Mouse (Mus musculus): ENCODE data around the gene Ccdc33. TPM values are rescaled to one million over a fixed set of nuclear protein-coding genes. Genes with fewer than 3 reads are reported as not detected.

Gene Ccdc33
- total and polyA plus RNA-seq, 2 experiments from 2014 or later, result 0.52 to 0.75 TPM

GRCm38 (mm10) chr9:57986293-57986692 is 132.3 kb downstream of the Ccdc33 start:
- WGBS, result 79% methylated on average over 7 of the region's 7 CpGs
- H3K27me3 ChIP-seq (ENCODE audit: insufficient read depth, low read length), result no peaks in the 10 kb centered on the region
- TF ChIP-seq CTCF (IDR thresholded peaks at IDR 0.05; ENCODE audit: low read depth), result no peak
- no peak for DNase-seq (ENCODE audit: low spot score)
- H3K9me3 ChIP-seq (ENCODE audit: low read length), result no peaks in the 10 kb centered on the region
- peaks cover 7% of the 10 kb centered on the region; the same call in 1 of the 2 replicates for H3K4me1 ChIP-seq (ENCODE audit: insufficient read depth, low read length)
- H3K9ac ChIP-seq (replicated peaks; ENCODE audit: low read length), result no peak overlapping the region
- H3K4me2 ChIP-seq (ENCODE audit: low read depth, low read length), result no peak overlapping the region
- ATAC-seq, result no peak
- H3K4me3 ChIP-seq (ENCODE audit: low read length), result no peak overlapping the region
- H3K27ac ChIP-seq, result no peak overlapping the region
- H3K36me3 ChIP-seq (ENCODE audit: insufficient read depth, low read length), result no peaks in the 10 kb centered on the region

GRCm38 (mm10) chr9:57985304-57985703 is 133.3 kb downstream of the Ccdc33 start:
- ATAC-seq (no peak), DNase-seq (ENCODE audit: low spot score) (no peak)
- WGBS, result 88% methylated on average over 8 of the region's 8 CpGs
- Histone ChIP-seq H3K9me3 (ENCODE audit: low read length) (no peaks in the 10 kb centered on the region), H3K4me3 (ENCODE audit: low read length) (no peak overlapping the region), H3K36me3 (ENCODE audit: insufficient read depth, low read length) (no peaks in the 10 kb centered on the region), H3K27ac (no peak overlapping the region), H3K27me3 (ENCODE audit: insufficient read depth, low read length) (no peaks in the 10 kb centered on the region), H3K4me1 (ENCODE audit: insufficient read depth, low read length) (peaks cover 7% of the 10 kb centered on the region; the same call in 1 of the 2 replicates), H3K4me2 (ENCODE audit: low read depth, low read length) (no peak overlapping the region), H3K9ac (replicated peaks; ENCODE audit: low read length) (no peak overlapping the region)
- no peak for TF ChIP-seq CTCF (IDR thresholded peaks at IDR 0.05; ENCODE audit: low read depth)

GRCm38 (mm10) chr9:57980570-57980969 is 138.1 kb downstream of the Ccdc33 start:
- ATAC-seq (no peak), DNase-seq (ENCODE audit: low spot score) (no peak)
- no peaks in the 10 kb centered on the region for H3K4me1 ChIP-seq (ENCODE audit: insufficient read depth, low read length)
- no peak overlapping the region for H3K4me3 ChIP-seq (ENCODE audit: low read length)
- no peaks in the 10 kb centered on the region for H3K27me3 ChIP-seq (ENCODE audit: insufficient read depth, low read length)
- no peak overlapping the region for H3K4me2 ChIP-seq (ENCODE audit: low read depth, low read length)
- H3K9me3 ChIP-seq (ENCODE audit: low read length), result no peaks in the 10 kb centered on the region
- no peak for TF ChIP-seq CTCF (IDR thresholded peaks at IDR 0.05; ENCODE audit: low read depth)
- no peaks in the 10 kb centered on the region for H3K36me3 ChIP-seq (ENCODE audit: insufficient read depth, low read length)
- no peak overlapping the region for H3K27ac ChIP-seq
- WGBS, result 86% methylated on average over 10 of the region's 10 CpGs
- no peak overlapping the region for H3K9ac ChIP-seq (replicated peaks; ENCODE audit: low read length)

GRCm38 (mm10) chr9:57978858-57979257 is 139.8 kb downstream of the Ccdc33 start:
- H3K4me1 ChIP-seq (ENCODE audit: insufficient read depth, low read length), result no peaks in the 10 kb centered on the region
- ATAC-seq, result no peak
- 86% methylated on average over 3 of the region's 3 CpGs for WGBS
- TF ChIP-seq CTCF (IDR thresholded peaks at IDR 0.05; ENCODE audit: low read depth), result no peak
- no peak overlapping the region for H3K4me2 ChIP-seq (ENCODE audit: low read depth, low read length)
- no peak for DNase-seq (ENCODE audit: low spot score)
- H3K27me3 ChIP-seq (ENCODE audit: insufficient read depth, low read length), result no peaks in the 10 kb centered on the region
- no peak overlapping the region for H3K9ac ChIP-seq (replicated peaks; ENCODE audit: low read length)
- H3K27ac ChIP-seq, result no peak overlapping the region
- H3K9me3 ChIP-seq (ENCODE audit: low read length), result no peaks in the 10 kb centered on the region
- H3K36me3 ChIP-seq (ENCODE audit: insufficient read depth, low read length), result no peaks in the 10 kb centered on the region
- no peak overlapping the region for H3K4me3 ChIP-seq (ENCODE audit: low read length)

Other genes with a start within 250 kb of the Ccdc33 start
- 96.6 and 116 TPM in 2 replicates for gene Ubl7, start 207.8 kb downstream of the Ccdc33 start, total RNA-seq (2014; rRNA removed)
- 151 and 152 TPM in 2 replicates for gene Ubl7, start 207.8 kb downstream of the Ccdc33 start, polyA plus RNA-seq (2015; fragmentation: Nextera tagmentation; extraction: Ambion mirVana)
- gene Sema7a, start 178.7 kb downstream of the Ccdc33 start, total RNA-seq (2014; rRNA removed), result 60.2 and 62.8 TPM in 2 replicates
- 4.0 and 4.9 TPM in 2 replicates for gene Sema7a, start 178.7 kb downstream of the Ccdc33 start, polyA plus RNA-seq (2015; fragmentation: Nextera tagmentation; extraction: Ambion mirVana)
- 4.1 and 4.3 TPM in 2 replicates for gene Cyp11a1, start 112.4 kb downstream of the Ccdc33 start, total RNA-seq (2014; rRNA removed)
- gene Cyp11a1, start 112.4 kb downstream of the Ccdc33 start, polyA plus RNA-seq (2015; fragmentation: Nextera tagmentation; extraction: Ambion mirVana), result 1.2 and 1.8 TPM in 2 replicates
- gene Stra6, start 55.0 kb downstream of the Ccdc33 start, total RNA-seq (2014; rRNA removed), result 16.0 and 19.2 TPM in 2 replicates
- 7.5 TPM in 2 replicates for gene Stra6, start 55.0 kb downstream of the Ccdc33 start, polyA plus RNA-seq (2015; fragmentation: Nextera tagmentation; extraction: Ambion mirVana)
- gene Islr, start 85.5 kb upstream of the Ccdc33 start, total RNA-seq (2014; rRNA removed), result 57.9 and 72.8 TPM in 2 replicates
- gene Islr, start 85.5 kb upstream of the Ccdc33 start, polyA plus RNA-seq (2015; fragmentation: Nextera tagmentation; extraction: Ambion mirVana), result 29.9 and 33.5 TPM in 2 replicates
- gene Islr2, start 85.5 kb upstream of the Ccdc33 start, total RNA-seq (2014; rRNA removed), result 293 and 343 TPM in 2 replicates
- 15.8 and 19.2 TPM in 2 replicates for gene Islr2, start 85.5 kb upstream of the Ccdc33 start, polyA plus RNA-seq (2015; fragmentation: Nextera tagmentation; extraction: Ambion mirVana)
- 11.4 and 17.0 TPM in 2 replicates for gene Pml, start 131.0 kb upstream of the Ccdc33 start, total RNA-seq (2014; rRNA removed)
- gene Pml, start 131.0 kb upstream of the Ccdc33 start, polyA plus RNA-seq (2015; fragmentation: Nextera tagmentation; extraction: Ambion mirVana), result 3.2 and 4.8 TPM in 2 replicates
- 145 and 157 TPM in 2 replicates for gene Stoml1, start 134.3 kb upstream of the Ccdc33 start, total RNA-seq (2014; rRNA removed)
- gene Stoml1, start 134.3 kb upstream of the Ccdc33 start, polyA plus RNA-seq (2015; fragmentation: Nextera tagmentation; extraction: Ambion mirVana), result 136 and 141 TPM in 2 replicates
- gene Loxl1, start 194.4 kb upstream of the Ccdc33 start, total RNA-seq (2014; rRNA removed), result 11.9 and 13.8 TPM in 2 replicates
- gene Loxl1, start 194.4 kb upstream of the Ccdc33 start, polyA plus RNA-seq (2015; fragmentation: Nextera tagmentation; extraction: Ambion mirVana), result 9.1 and 9.7 TPM in 2 replicates

All from hindbrain, postnatal 0 days (tissue).